Mouse (Mus musculus): ENCODE measurements around the gene Il34.
A peak's percentile ranks its signal among the peaks of the same experiment; 100 is the strongest.

The Il34 gene

DNA sequence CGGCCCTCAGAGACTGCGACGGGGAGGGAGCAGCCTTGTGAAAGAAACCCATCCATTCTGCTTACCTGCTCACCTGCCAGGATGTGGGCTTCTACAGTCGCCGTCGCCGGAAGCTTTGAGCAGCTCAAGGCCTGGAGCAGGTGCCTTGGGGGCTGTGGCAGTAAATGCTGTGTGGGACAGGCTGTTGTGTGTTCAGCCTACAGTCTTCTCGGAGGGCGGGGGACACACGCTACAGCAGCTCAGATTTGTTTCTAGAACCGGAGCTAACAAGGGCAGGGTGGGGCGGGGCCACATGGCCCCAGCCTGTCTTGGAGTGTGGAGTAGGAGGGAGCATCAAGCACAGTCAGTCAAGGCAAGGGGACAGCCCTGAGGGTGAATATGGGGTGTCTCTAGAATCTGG lies at the start of gene Il34:
Gene Il34 (minus strand): TSS at position 256 of the 400 bp plus-strand sequence.
- DNase-seq (ENCODE audit: low read depth): peak; percentile 66

DNA sequence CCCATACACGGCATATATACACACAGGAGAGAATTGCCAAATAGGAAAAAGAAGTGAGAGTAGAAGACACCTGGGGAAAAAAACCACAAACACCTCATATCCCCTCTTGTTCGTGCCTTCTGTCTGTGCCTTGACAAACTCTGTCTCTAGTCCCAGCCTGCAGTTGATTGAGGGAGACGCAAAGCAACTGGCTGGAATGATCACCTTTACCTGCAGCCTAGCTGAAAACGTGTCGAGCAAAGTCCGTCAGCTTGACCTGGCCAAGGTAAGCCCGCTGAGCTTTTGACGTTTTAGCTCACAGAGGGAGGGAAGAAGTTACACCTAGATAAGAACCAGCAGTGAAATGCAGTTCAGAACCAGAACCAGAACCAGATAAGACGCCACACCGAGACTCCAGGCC lies 45.5 kb upstream of the Il34 start:
- no peak for DNase-seq (ENCODE audit: low read depth)

DNA sequence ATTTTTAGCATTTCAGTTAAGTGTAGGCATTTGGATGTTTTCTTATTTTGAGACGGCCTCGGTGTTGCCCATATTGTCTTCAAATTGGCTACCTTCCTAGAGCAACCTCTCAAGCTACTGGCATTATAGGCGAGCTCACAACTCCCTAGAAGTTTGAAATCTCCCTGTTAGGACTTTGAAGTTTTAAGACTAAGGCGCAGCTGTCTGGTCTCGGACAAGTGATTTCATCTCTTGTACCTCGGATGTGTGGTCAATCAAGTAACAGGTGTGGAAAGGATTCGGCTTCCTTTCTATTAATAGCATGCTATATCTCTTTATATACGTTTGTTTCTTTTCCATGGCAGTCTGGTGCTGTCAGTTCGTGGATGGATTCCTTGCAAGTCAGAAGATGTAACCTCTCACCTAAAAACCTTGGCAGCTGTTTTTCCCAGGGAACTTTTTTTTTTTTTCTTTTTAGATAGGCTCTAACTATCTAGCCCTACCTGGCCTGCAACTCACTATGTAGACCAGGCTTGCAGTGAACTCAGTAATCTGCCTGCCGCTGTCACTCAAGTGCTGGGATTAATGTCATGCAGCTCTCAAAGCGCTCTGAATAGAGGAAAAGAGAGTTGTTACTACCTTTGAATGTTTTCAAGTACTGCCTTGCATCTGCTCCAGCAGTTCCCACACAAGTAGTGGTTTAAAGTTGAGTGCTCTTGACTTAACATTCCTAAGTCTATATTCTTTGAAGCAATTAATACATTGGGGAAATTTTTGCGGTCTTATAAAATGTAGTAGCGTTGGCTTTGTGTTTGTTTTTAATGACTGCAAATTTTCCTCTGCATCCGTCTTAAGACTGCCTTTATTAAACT lies 42.1 kb upstream of the Il34 start:
- DNase-seq (ENCODE audit: low read depth): no peak

GRCm38 (mm10) chr8:110847171-110847549 lies 41.4 kb upstream of the Il34 start:
- no peak for DNase-seq (ENCODE audit: low read depth)

GRCm38 (mm10) chr8:110846405-110847170 lies 40.9 kb upstream of the Il34 start, which contains the start of the genes Cog4 and Sf3b3:
Gene Cog4, plus strand, starts transcription at chr8:110846600.
Gene Sf3b3, minus strand, starts transcription at chr8:110846787.
- DNase-seq (ENCODE audit: low read depth): peak; percentile 97

GRCm38 (mm10) chr8:110845821-110846404 lies 40.2 kb upstream of the Il34 start:
- peak; percentile 59 for DNase-seq (ENCODE audit: low read depth)

DNA sequence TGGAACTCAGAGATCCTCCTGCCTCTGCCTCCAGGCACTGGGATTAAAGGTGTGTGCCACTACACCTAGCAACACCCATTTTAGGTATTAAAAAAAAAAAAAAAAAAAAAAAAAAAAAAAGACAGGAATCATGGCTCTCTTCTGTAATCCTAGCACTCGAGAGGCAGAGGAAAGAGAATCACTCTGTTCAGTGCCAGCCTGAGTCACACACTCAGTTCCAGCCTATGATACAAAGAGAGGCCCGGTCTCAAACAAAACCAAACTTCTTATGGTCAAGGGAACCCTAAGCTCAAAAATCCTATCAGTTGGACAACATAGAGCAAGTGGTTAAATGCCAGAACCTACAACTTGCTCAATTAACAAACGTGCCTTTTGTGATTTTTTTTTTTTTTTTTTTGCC lies 39.2 kb upstream of the Il34 start:
- no peak for DNase-seq (ENCODE audit: low read depth)

DNA sequence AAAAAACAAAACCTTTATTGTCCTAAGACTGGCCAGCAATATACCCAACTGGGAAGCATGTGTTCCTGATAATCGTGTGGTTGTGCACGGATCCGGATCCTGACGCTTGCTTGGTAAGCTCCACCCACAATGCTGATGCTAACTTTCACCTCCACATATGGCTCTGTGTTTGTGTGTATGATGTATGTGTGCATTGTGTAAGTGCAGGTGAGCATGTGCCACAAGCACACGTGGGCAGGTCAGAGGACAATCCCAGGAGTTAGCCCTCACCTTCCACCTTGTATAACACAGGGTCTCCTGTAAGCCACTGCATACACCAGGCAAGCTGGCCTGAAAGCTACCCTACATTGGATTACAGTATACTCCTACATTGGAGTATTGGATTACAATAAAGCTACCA lies 37.5 kb upstream of the Il34 start:
- DNase-seq (ENCODE audit: low read depth): no peak

DNA sequence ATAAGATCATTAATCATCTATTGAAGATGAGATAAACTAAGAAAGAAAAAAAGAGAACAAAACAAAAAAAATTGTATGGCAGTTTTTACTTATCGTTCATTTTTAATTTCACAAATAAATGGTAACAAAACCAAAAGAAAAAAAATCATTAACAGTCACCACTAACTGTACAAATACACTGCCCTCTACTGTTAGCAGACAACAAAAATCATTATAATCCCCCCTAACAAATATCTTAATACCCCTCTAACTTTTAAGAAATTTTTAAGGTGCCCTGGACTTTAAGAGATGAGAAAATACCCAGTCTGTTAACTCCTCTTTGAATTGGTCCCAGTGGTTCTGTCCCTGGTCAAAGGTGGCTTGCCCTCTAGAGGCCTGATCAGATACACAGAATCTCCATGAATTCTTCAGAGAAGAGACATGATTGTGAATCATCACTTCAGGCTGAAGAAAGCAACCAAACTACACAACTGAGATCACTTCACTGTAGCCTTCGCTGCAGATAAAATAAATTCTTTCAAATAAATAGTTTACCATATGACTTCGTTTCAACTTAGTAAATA lies 36.4 kb upstream of the Il34 start:
- no peak for DNase-seq (ENCODE audit: low read depth)

GRCm38 (mm10) chr8:110831956-110832355 lies 26.2 kb upstream of the Il34 start:
- no peak for DNase-seq (ENCODE audit: low read depth)

GRCm38 (mm10) chr8:110828511-110828910 lies 22.8 kb upstream of the Il34 start:
- DNase-seq (ENCODE audit: low read depth): no peak

GRCm38 (mm10) chr8:110824861-110825260 lies 19.1 kb upstream of the Il34 start:
- DNase-seq (ENCODE audit: low read depth): no peak

GRCm38 (mm10) chr8:110821960-110822359 lies 16.2 kb upstream of the Il34 start:
- no peak for DNase-seq (ENCODE audit: low read depth)

DNA sequence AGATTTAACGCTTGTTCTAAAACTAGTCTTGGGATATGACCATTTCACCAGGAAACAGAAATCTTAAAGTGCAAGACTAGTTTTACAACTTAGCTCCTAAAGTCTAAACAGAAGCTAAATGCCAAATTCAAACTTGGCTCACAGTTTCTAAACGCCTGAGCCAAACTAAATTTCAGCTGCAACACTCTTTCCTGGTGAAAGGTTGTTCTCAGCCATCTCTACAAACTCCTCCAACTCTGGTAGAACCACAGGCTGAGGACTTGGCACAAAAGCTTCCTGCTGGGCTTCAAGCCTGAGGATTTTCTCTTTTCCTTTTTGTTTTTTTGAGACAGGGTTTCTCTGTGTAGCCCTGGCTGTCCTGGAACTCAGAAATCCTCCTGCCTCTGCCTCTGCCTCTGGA lies 14.5 kb upstream of the Il34 start:
- no peak for DNase-seq (ENCODE audit: low read depth)

DNA sequence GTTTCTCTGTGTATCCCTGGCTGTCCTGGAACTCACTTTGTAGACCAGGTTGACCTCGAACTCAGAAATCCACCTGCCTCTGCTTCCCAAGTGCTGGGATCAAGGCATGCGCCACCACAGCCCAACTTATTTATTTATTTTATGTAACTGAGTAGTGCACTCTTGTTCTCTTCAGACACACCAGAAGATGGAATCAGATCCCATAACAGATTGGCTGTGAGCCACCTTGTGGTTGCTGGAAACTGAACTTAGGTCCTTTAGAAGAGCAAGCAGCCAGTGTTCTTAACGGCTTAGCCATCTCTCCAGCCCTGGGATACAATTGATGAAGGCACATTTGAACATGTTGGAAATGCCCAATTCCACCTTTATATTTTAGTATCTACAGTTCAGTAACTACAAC lies 12.9 kb upstream of the Il34 start:
- no peak for DNase-seq (ENCODE audit: low read depth)

GRCm38 (mm10) chr8:110816990-110817389 lies 11.3 kb upstream of the Il34 start:
- no peak for DNase-seq (ENCODE audit: low read depth)

GRCm38 (mm10) chr8:110815308-110815707 lies 9.6 kb upstream of the Il34 start:
- no peak for DNase-seq (ENCODE audit: low read depth)

- DNase-seq (ENCODE audit: low read depth): no peak
Observed at GRCm38 (mm10) chr8:110813081-110813812, 7.5 kb upstream of the Il34 start.

DNA sequence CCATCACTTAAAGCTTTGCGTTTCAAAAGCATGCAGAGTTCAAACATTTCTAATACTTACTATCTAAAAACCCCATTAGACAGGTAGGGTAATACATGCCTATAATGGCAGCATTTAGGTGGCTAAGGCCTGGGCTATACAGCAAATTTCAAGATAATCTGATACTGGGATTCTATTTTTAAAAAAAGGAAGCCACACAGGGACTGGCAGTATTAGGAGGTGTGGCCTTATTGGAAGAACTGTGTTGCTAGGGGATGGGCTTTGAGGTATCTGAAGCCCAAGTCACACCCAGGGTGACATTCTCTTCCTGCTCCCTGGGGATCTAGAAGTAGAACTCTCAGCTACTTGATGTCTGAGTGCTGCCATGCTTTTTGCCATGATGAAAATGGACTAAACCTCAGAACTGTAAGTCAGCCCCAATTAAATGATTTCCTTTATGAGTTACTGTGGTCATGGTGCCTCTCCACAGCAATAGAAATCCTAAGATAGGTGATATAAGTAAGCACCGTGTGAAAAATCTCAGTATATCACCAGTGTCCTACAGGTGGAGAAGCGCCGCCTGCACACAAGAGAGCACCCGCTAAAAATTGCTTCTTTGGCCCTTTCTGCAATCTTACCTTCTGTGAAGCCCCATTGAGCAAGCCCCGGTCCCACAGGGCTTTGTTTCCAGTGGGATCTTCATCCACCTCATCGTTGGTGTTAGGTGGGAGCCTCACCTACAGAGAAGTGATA lies 6.8 kb upstream of the Il34 start:
- DNase-seq (ENCODE audit: low read depth): no peak

GRCm38 (mm10) chr8:110811793-110812192 lies 6.1 kb upstream of the Il34 start:
- no peak for DNase-seq (ENCODE audit: low read depth)

GRCm38 (mm10) chr8:110811116-110811515 lies 5.4 kb upstream of the Il34 start:
- no peak for DNase-seq (ENCODE audit: low read depth)
